Mouse (Mus musculus): ENCODE data around the gene Hfm1.

The Hfm1 gene

GRCm38 (mm10) chr5:106843906-106844305 lies 82.2 kb downstream of the Hfm1 start:
- no peak for DNase-seq (ENCODE audit: low read depth)

- no peak for DNase-seq (ENCODE audit: low read depth)
Measured at GRCm38 (mm10) chr5:106833025-106833424, 93.1 kb downstream of the Hfm1 start.

- DNase-seq (ENCODE audit: low read depth) = no peak
Measured at GRCm38 (mm10) chr5:106831401-106831800, 94.7 kb downstream of the Hfm1 start.

GRCm38 (mm10) chr5:106830775-106831174 lies 95.3 kb downstream of the Hfm1 start:
- no peak for DNase-seq (ENCODE audit: low read depth)

- DNase-seq (ENCODE audit: low read depth) = no peak
Measured at GRCm38 (mm10) chr5:106826740-106827139, 99.4 kb downstream of the Hfm1 start.

GRCm38 (mm10) chr5:106826044-106826443 lies 100.1 kb downstream of the Hfm1 start:
- no peak for DNase-seq (ENCODE audit: low read depth)

GRCm38 (mm10) chr5:106825301-106825853 lies 100.7 kb downstream of the Hfm1 start:
- no peak for DNase-seq (ENCODE audit: low read depth)

- no peak for DNase-seq (ENCODE audit: low read depth)
Measured at GRCm38 (mm10) chr5:106824716-106825115, 101.4 kb downstream of the Hfm1 start.

GRCm38 (mm10) chr5:106819630-106820029 lies 106.5 kb downstream of the Hfm1 start:
- no peak for DNase-seq (ENCODE audit: low read depth)

- no peak for DNase-seq (ENCODE audit: low read depth)
Measured at GRCm38 (mm10) chr5:106815923-106816654, 110.0 kb downstream of the Hfm1 start.

- DNase-seq (ENCODE audit: low read depth) = no peak
Measured at GRCm38 (mm10) chr5:106814611-106815010, 111.5 kb downstream of the Hfm1 start.

GRCm38 (mm10) chr5:106803094-106803493 lies 123.0 kb downstream of the Hfm1 start:
- DNase-seq (ENCODE audit: low read depth) = peak; percentile 72

- peak; percentile 80 for DNase-seq (ENCODE audit: low read depth)
Measured at GRCm38 (mm10) chr5:106801886-106802798, 124.0 kb downstream of the Hfm1 start.

- no peak for DNase-seq (ENCODE audit: low read depth)
Measured at GRCm38 (mm10) chr5:106801215-106801863, 124.8 kb downstream of the Hfm1 start.

- no peak for DNase-seq (ENCODE audit: low read depth)
Measured at GRCm38 (mm10) chr5:106797896-106798295, 128.2 kb downstream of the Hfm1 start.

GRCm38 (mm10) chr5:106791241-106791572 lies 134.9 kb downstream of the Hfm1 start:
- no peak for DNase-seq (ENCODE audit: low read depth)

- DNase-seq (ENCODE audit: low read depth) = no peak
Measured at GRCm38 (mm10) chr5:106790496-106791240, 135.5 kb downstream of the Hfm1 start.
